Mouse (Mus musculus): Measurements from ENCODE around the gene Nmu.

Gene Nmu

DNA sequence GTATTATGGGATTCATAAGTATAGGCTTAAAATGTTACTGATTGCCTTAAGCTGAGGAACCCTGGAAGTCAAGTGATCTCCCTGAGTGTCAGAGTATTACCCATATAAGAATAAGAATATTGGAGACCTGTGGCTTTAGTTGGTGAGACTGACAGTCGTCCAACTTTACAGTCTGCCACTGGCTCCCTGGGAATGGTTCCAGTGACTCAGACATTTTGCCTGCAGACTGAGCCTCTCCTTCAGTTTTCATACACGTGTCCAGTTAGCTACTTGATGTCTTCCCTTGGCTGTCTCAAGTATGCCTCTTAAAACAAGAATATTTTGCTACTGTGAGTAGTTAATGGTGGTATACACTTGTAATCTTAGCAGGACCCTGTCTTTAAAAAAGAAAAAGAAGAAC is 55.4 kb downstream of the Nmu start:
- no peak for DNase-seq (ENCODE audit: low spot score)

DNA sequence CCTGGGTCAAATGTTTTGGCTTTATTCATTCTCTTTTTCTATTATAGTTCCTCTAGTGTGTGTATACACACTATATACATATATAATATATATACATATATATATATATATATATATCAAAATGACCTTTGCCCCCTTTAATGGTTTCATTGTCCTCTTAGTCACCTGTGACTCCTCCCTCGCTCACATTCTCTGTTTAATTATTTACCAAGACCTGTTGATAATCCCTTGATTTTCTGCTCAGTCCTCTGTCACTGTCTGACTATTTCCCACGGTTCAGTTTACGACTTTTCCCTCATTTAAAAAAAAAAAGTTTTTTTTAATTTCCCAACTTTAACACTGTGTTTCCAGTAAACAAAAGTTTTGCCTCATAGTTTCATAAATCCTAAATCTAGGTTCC is 57.3 kb downstream of the Nmu start:
- no peak for DNase-seq (ENCODE audit: low spot score)

DNA sequence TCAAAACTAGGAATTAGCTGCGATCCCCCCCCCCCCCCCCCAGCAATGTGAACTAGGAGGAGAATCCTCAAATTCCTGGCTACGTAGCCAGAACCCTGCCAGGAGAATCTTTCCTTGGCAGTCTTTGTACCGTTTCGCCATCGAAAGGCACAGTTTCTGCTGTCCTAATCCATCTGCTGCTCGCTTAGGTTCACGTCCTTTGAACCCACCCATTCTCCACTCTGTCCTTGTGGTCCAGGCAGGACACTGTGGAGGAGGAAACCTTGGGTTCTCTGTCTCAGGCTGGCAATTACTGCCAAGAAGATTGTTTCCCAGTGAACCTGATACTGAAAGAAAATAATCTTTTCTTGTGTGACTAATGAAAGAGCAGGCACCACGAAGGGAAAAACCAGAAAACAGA is 58.0 kb downstream of the Nmu start:
- DNase-seq (ENCODE audit: low spot score), result peak; percentile 59

DNA sequence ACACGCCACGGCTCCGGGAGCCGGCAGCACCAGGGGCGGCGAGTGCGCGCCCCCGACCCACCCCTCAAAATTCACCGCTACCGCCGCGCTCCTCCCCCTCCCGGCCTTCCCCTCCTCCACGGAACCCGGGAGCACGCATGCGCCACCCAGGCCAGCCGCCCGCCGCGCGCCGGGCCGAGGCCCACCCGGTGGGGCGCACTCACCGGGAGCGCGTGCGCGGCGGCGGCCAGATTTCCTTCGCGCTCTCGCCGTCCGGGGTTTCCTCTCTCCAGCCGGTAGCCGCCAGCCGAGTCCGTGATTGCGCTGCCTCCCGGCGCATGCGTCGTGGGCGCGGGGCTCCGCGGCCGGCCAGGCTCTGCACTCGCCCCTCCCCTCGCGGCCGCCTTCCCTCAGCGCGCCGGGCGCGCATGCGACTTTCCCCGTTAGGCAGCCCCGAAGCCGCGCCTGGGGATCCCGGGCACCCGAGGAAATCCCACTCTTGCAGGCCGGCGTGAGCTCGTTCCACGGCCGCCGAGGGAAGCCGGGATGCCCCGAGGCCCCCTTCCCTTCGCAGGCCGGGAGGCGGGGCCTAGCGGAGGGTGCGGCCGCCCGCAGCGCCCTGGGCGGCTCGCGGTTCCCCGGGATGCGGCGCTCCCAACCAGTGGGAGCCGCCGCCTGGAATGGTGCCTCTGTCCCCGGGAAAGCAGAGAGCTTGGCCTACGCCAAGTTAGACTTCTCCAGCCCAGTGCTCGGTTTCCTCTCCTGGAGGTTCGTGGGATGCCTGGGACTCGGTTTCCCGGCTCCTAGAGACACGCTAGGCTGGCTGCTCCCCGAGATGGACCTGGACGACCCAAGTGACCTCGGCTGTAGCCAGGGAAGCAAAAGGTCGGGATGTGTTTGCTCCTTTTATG is 58.9 kb downstream of the Nmu start, which contains the start of gene Clock:
Gene Clock (minus strand): TSS at position 341 of the 890 bp plus-strand sequence.
- peak; percentile 93 for DNase-seq (ENCODE audit: low spot score)

DNA sequence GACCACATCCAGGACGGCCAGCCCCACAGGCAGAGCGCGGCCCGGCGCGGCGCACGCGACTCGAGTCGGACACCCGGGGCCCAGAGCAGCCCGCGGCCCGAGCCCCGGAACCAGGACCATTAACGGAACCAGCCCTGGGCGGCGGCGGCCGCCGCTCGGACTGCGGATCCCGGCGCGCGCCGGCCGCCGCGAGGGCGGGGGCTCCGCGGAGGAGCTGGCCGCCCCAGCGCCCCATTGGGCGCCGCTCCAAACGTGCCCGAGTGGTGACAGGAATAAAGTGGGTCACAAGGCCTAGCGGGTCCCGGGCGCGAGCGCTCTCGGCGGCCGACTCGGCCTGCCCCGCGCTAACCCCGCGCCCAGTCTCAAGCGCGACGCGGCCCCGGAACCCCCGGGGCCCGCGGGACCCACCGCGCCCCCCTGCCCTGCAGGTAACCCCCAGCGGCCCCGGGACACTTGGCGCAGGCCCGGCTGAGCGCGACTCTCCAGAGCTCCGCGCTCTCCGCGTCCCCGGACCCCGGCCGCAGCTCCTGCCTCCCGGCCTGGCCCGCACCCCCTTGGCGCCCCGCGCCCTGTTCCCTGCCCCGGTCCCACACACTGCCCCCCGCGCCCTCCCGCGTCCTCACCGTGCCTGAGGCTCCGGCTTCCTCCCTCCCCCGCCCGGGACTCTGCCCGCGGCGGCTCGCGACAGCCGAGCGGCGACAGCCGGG is 59.7 kb downstream of the Nmu start:
- peak; percentile 85 for DNase-seq (ENCODE audit: low spot score)

DNA sequence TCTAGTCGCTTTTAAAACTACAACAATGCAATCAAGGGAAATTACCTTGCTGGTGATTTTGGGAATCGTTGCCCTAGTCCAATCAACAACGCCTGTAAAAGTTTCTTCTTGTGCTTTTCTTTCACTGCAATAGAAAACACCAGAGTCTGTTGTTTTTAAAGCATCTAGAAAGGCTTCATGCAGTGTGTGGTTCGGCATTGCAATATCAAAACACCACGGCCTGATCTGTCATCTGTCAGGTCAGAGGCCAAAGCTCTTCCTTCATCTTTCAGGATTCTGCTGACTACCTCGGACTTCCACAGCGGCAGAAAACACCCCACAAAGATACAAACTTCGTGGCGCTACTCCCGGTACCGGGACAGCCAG is 60.2 kb downstream of the Nmu start:
- DNase-seq (ENCODE audit: low spot score), result no peak

DNA sequence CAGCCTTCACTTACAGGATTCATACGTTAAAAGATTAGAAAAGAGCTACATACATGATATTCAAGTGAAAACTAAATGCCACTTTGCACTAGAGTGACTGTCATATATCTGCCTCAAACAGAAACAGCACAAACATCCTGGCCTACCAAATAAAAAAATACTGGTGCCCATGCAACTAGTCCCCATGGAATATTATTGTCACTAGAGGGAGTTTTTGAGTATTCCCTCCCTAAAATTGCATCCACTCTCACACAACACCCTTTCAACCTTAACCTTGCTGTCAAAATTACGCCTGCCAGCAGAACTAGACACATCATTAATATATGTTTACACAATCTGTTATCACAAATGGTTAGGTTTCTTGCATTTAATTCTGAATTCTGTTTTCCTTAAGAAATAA is 61.6 kb downstream of the Nmu start:
- no peak for DNase-seq (ENCODE audit: low spot score)

DNA sequence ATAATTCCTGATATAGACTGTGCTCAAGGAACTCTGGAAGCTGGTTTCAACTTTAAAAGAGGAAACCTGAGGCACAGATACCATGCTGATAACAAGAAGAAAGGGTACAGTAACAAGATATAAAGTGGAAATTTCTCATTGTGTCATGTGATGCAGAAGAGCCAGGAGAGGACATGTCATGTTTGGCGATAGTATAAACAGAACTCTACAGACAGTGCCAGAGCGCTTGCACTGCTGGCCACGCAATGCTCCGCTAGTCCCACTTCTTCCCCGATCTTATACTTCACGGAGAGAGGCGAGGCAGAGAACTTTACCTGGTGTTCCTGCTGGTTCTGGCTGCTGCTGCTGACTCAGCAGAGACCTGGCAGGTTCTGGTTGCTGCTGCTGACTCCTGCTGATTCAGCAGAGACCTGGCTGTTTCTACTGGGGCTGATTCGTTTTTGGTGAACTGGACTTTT is 74.3 kb downstream of the Nmu start:
- DNase-seq (ENCODE audit: low spot score), result no peak

DNA sequence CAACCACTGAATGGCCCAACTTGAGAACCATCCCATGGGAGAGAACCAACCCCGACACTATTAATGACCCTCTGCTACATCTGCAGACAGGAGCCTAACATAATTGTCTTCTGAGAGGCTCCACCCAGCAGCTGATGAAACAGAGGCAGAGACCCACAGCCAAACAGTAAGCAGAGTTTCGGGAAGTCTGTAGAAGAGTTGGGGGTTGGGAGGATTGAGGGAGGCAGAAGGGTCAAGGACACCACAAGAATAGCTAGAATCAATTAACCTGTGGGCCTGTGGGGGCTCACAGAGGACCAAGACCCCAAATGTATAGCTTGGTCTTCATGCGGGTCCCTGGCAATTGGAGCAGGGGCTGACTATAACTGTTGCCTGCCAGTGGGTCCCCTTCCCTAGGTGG is 75.3 kb downstream of the Nmu start:
- DNase-seq (ENCODE audit: low spot score), result no peak

DNA sequence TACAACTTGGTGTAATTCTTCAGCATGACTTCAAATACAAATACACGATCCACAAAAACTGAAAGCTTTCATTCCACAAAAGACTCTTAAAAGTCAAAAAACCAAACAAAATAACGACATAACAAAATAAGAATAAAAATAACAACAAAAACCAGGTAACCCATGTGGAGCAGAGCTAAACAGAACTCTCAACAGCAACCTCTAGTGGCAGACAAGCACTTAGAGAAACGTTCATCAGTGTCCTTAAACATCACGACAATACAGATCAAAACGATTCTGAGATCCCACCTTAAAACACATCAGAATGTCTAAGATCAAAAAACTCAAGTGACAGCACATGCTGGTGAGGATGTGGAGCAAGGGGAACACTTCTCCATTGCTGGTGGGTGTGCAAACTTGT is 76.5 kb downstream of the Nmu start:
- no peak for DNase-seq (ENCODE audit: low spot score)

DNA sequence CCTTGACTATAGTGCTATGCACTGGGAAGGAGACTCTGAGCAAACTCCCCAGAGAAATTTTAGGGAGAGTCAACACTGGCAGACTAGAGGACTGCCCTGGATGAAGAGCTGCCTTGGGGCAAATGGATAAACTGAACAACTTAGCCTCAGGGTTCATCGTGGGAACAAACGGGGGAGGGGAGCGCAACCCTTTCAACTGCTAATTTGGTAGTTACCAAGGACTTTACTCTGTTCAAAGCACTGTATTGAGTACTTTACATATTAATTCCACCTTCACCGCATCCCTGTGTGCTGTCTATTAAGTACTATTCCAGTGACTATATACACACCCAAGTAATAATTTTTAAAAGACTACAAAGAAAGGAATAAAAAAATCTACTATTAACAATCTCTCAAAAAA is 77.9 kb downstream of the Nmu start:
- no peak for DNase-seq (ENCODE audit: low spot score)

DNA sequence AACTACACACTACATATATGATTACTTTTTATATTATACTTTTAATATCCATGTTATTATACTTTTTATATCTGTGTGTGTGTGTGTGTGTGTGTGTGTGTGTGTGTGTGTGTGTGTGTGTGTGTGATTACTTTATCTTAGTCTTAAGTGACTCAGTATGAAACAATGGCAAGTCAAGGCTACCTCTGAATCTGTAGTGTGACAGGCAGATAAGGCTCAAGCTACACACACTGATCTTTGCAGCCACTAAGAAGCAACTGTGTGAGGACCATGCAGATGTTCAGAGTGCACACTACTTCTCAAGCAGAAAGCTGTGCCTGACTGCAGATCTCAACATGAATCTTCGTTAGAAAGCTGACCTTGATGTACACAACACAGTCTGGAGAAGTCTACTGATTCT is 79.7 kb downstream of the Nmu start:
- no peak for DNase-seq (ENCODE audit: low spot score)
